Mouse (Mus musculus) neural tube, embryonic 14.5 days (tissue): ENCODE measurements at regions not wholly inside any gene's neighbourhood (a gene's known extent, or its start where the extent isn't known, plus 50 kb on each side); places are given as distances from the start of the nearest gene placed in this dataset.

Experiments used
- ATAC-seq: fragments of 200-750 bp; cut with Nextera tagmentation; 2 replicates; pipeline ENCODE4 v1.8.0; 2017; ENCODE audit warnings: low read depth, mild to moderate bottlenecking, moderate TSS enrichment, moderate library complexity
- H3K27ac ChIP-seq: fragments of 300-500 bp; sonication (generic); 2 replicates; pipeline ENCODE4 v1.5.1; 2014; ENCODE audit warnings: low read depth, mild to moderate bottlenecking, control low read depth, low read length, moderate library complexity, mixed read lengths
- H3K27me3 ChIP-seq: fragments of 300-500 bp; sonication (generic); 2 replicates; pipeline ENCODE4 v1.6.1; 2014; ENCODE audit warnings: low read length; ENCODE audit not compliant: control insufficient read depth, insufficient read depth
- H3K36me3 ChIP-seq: fragments of 300-500 bp; sonication (generic); 2 replicates; pipeline ENCODE4 v1.6.1; 2014; ENCODE audit warnings: low read length, mixed read lengths; ENCODE audit not compliant: control insufficient read depth, insufficient read depth
- H3K4me1 ChIP-seq: fragments of 300-500 bp; sonication (generic); 2 replicates; pipeline ENCODE4 v1.6.1; 2014; ENCODE audit warnings: low read length; ENCODE audit not compliant: control insufficient read depth, insufficient read depth
- H3K4me2 ChIP-seq: fragments of 300-500 bp; sonication (generic); 2 replicates; pipeline ENCODE4 v1.6.1; 2014; ENCODE audit warnings: mild to moderate bottlenecking, low read depth, low read length, control low read depth
- H3K4me3 ChIP-seq: fragments of 300-500 bp; sonication (generic); 2 replicates; pipeline ENCODE4 v1.5.1; 2014; ENCODE audit warnings: low read depth, low read length, control low read depth, mixed read lengths
- H3K9ac ChIP-seq: fragments of 300-500 bp; sonication (generic); replicated peaks from 2 replicates; pipeline ENCODE4 v1.6.1; 2014; ENCODE audit warnings: low read depth, mild to moderate bottlenecking, control low read depth, low read length, mixed read lengths
- H3K9me3 ChIP-seq: fragments of 300-500 bp; sonication (generic); 2 replicates; pipeline ENCODE4 v1.6.1; 2016; ENCODE audit warnings: low read length; ENCODE audit not compliant: control insufficient read depth
- WGBS: fragments of 180-500 bp; shearing (Covaris S2); extraction: QIAGEN DNeasy Blood & Tissue Kit; methylation state at CpG from one replicate; pipeline ENCODE4 v1.1.7; 2014; 5-methylcytosine and 5-hydroxymethylcytosine counted together

- Histone ChIP-seq H3K27ac (no peak overlapping the region), H3K4me1 (no peaks in the 10 kb centered on the region), H3K9me3 (no peaks in the 10 kb centered on the region), H3K4me3 (no peak overlapping the region), H3K4me2 (no peak overlapping the region), H3K27me3 (no peaks in the 10 kb centered on the region), H3K9ac (no peak overlapping the region), H3K36me3 (no peaks in the 10 kb centered on the region)
- ATAC-seq: no peak
- WGBS: 68% methylated on average over 2 of the region's 2 CpGs
These were observed 424.4 kb downstream of the Cdh26 start for GRCm38 (mm10) chr2:178854760-178855159.

- Histone ChIP-seq H3K36me3 (no peaks in the 10 kb centered on the region), H3K4me3 (no peak overlapping the region), H3K4me1 (no peaks in the 10 kb centered on the region), H3K9me3 (no peaks in the 10 kb centered on the region), H3K27me3 (no peaks in the 10 kb centered on the region), H3K9ac (no peak overlapping the region), H3K4me2 (no peak overlapping the region), H3K27ac (no peak overlapping the region)
- ATAC-seq: no peak
These were observed 432.3 kb downstream of the Cdh26 start for GRCm38 (mm10) chr2:178862620-178863019.

GRCm38 (mm10) chr2:178867086-178867485, 436.8 kb downstream of the Cdh26 start:
- Histone ChIP-seq H3K27ac (no peak overlapping the region), H3K4me1 (no peaks in the 10 kb centered on the region), H3K9me3 (no peaks in the 10 kb centered on the region), H3K9ac (no peak overlapping the region), H3K27me3 (no peaks in the 10 kb centered on the region), H3K4me2 (no peak overlapping the region), H3K4me3 (no peak overlapping the region), H3K36me3 (no peaks in the 10 kb centered on the region)
- ATAC-seq: no peak
- WGBS: 71% methylated on average over 3 of the region's 3 CpGs

- H3K27ac ChIP-seq: no peak overlapping the region
- no peak overlapping the region for H3K4me3 ChIP-seq
- H3K27me3 ChIP-seq: no peaks in the 10 kb centered on the region
- ATAC-seq: no peak
- H3K4me1 ChIP-seq: no peaks in the 10 kb centered on the region
- H3K36me3 ChIP-seq: no peaks in the 10 kb centered on the region
- WGBS: 86% methylated on average over 3 of the region's 3 CpGs
- no peak overlapping the region for H3K4me2 ChIP-seq
- no peak overlapping the region for H3K9ac ChIP-seq
- no peaks in the 10 kb centered on the region for H3K9me3 ChIP-seq
These were observed 438.8 kb downstream of the Cdh26 start for GRCm38 (mm10) chr2:178869160-178869559.

- Histone ChIP-seq H3K4me2 (no peak overlapping the region), H3K27me3 (no peaks in the 10 kb centered on the region), H3K27ac (no peak overlapping the region), H3K4me3 (no peak overlapping the region), H3K9ac (no peak overlapping the region), H3K36me3 (no peaks in the 10 kb centered on the region), H3K9me3 (no peaks in the 10 kb centered on the region), H3K4me1 (no peaks in the 10 kb centered on the region)
- 80% methylated on average over 12 of the region's 12 CpGs for WGBS
- ATAC-seq: no peak
These were observed 448.1 kb downstream of the Cdh26 start for GRCm38 (mm10) chr2:178878436-178878835.

DNA sequence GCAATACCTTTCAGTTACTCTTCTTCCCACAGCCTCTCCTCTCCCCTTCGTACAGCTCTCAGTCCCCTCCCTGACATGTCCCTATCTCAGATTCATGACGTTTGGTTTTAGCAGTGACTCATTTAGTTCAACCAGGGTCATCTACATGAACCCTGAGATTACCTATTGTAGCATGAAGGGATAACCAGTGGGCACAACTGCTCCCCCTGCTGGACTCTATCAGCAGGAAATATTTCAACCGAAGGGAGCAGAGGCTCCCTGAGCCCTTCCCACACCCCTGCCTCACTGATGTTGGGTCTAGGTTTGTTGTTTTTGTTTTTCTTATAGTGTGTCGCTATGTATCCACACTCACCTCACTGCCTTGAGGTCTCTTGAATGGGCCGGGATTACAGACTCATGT, 455.4 kb downstream of the Cdh26 start:
- ATAC-seq: no peak
- Histone ChIP-seq H3K4me1 (no peaks in the 10 kb centered on the region), H3K9ac (no peak overlapping the region), H3K27me3 (no peaks in the 10 kb centered on the region), H3K9me3 (no peaks in the 10 kb centered on the region), H3K4me2 (no peak overlapping the region), H3K36me3 (no peaks in the 10 kb centered on the region), H3K27ac (no peak overlapping the region), H3K4me3 (no peak overlapping the region)
- 54% methylated on average over 5 of the region's 5 CpGs for WGBS

DNA sequence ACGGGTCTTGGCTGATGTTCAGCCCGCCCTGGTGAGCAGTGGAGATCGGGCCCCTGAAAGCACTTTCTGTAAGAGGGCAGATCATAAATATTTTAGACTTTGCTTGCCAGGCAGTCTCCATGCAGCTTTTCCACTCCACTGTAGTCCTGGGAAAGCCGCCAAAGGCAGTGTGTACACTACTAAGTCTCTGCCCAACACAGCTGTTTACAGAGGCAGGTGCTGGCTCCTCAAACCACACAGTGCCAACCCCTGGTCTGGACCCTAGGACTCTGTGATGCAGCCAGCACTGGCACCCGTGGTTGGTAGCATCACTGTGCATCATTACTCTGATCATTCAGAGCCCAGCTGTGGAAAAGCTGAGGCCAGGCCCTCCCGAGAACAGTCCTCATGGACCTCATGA, 458.4 kb downstream of the Cdh26 start:
- H3K4me2 ChIP-seq: no peak overlapping the region
- no peaks in the 10 kb centered on the region for H3K4me1 ChIP-seq
- H3K27ac ChIP-seq: no peak overlapping the region
- H3K9ac ChIP-seq: no peak overlapping the region
- no peak overlapping the region for H3K4me3 ChIP-seq
- no peaks in the 10 kb centered on the region for H3K9me3 ChIP-seq
- WGBS: 56% methylated on average over 6 of the region's 6 CpGs
- ATAC-seq: peak; percentile 54; the same call in 1 of the 2 replicates
- no peaks in the 10 kb centered on the region for H3K27me3 ChIP-seq
- H3K36me3 ChIP-seq: no peaks in the 10 kb centered on the region

DNA sequence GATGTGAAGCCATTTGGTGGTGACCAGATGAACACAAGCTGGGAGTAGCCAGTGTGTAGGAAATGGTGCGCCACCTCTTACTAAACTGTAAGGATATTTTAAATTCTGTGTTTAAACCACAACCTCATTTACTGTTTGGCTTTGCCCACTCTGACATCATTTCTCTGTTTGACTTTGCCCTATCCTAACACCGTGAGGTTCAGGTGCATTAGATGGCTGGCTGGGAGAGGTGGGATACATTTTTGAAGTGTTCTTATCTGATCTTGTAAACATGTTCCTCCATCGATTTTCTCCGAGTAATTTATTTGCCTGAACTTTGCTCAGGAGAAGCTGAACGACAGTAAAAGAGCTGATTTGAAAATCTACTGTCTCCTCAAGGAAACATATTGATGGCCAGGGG, 472.1 kb downstream of the Cdh26 start:
- no peaks in the 10 kb centered on the region for H3K9me3 ChIP-seq
- H3K4me1 ChIP-seq: no peaks in the 10 kb centered on the region
- H3K27me3 ChIP-seq: no peaks in the 10 kb centered on the region
- H3K27ac ChIP-seq: no peak overlapping the region
- 84% methylated on average over 5 of the region's 5 CpGs for WGBS
- ATAC-seq: no peak
- H3K36me3 ChIP-seq: no peaks in the 10 kb centered on the region
- no peak overlapping the region for H3K9ac ChIP-seq
- no peak overlapping the region for H3K4me2 ChIP-seq
- no peak overlapping the region for H3K4me3 ChIP-seq

GRCm38 (mm10) chr2:178909325-178909724, 479.0 kb downstream of the Cdh26 start:
- ATAC-seq: no peak
- Histone ChIP-seq H3K27me3 (no peaks in the 10 kb centered on the region), H3K4me3 (no peak overlapping the region), H3K36me3 (no peaks in the 10 kb centered on the region), H3K27ac (no peak overlapping the region), H3K4me1 (no peaks in the 10 kb centered on the region), H3K9me3 (no peaks in the 10 kb centered on the region), H3K9ac (no peak overlapping the region), H3K4me2 (no peak overlapping the region)
- 70% methylated on average over 7 of the region's 7 CpGs for WGBS

GRCm38 (mm10) chr2:178911646-178912045, 481.3 kb downstream of the Cdh26 start:
- Histone ChIP-seq H3K27me3 (no peaks in the 10 kb centered on the region), H3K4me1 (no peaks in the 10 kb centered on the region), H3K27ac (no peak overlapping the region), H3K9ac (no peak overlapping the region), H3K4me3 (no peak overlapping the region), H3K36me3 (no peaks in the 10 kb centered on the region), H3K9me3 (no peaks in the 10 kb centered on the region), H3K4me2 (no peak overlapping the region)
- 51% methylated on average over 3 of the region's 3 CpGs for WGBS
- ATAC-seq: no peak
